7 mouse cellular contexts compared by ENCODE assay signal in the genomic region with DNA sequence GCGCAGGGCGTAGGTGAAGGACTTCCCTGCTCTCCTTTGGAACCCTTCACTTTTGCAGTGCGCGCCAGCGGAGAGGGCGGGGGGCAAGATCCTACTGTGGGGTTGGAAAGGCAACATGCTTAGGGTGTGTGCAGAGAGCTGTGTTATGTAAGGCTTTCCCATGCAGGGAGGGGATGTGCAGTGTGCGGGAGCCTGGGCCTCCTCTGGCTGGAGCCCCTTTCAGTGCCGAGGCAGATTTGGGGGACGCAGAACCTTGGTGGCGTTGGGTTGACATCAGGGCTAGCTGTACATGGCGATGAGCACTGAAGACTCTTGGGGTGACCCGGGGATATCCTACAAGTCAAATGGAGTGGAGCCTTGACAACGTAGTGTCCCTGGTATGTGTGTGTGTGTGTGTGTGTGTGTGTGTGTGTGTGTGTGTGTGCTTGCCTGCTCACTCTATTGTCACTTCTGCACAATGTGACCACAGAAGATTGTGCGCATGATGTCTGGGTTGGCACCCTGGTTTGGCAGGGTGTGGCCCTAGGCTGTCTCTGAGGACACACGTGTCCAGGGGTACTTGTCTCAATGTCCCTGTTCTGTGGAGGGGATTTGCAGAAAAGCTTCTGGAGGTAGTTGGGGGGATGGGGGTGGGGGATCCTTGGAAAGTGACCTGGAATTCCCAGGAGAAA. TPM values are rescaled to one million over a fixed set of nuclear protein-coding genes. Genes with fewer than 3 reads are reported as not detected.
DNase-seq lines count a peak whose midpoint lies in the region; ATAC-seq and TF ChIP-seq lines count a peak whose summit lies in the region.

No protein-coding gene starts in this region.

- peak overlapping the region; percentile 83 for H3K9ac ChIP-seq in CH12.LX (ENCODE audit: insufficient read depth, low read depth)
- no peak overlapping the region for H3K9ac ChIP-seq in forebrain, postnatal 0 days
- 0 out of 2 replicates have a peak overlapping the region, but pooled peaks have one; percentile 1 for H3K9ac ChIP-seq in liver, embryonic 16.5 days (ENCODE audit: low read depth, low read length)

- H3K79me2 ChIP-seq in C2C12 (ENCODE audit: control insufficient read depth, insufficient read depth), result peaks cover 100% of the 10 kb centered on the region
- peaks cover 32% of the 10 kb centered on the region for H3K79me2 ChIP-seq in CH12.LX (replicated peaks; ENCODE audit: control insufficient read depth, extremely low read depth, insufficient read depth, poor library complexity, severe bottlenecking)

- H3K9me3 ChIP-seq in CH12.LX (replicated peaks; ENCODE audit: low read length), result no peaks in the 10 kb centered on the region
- H3K9me3 ChIP-seq in forebrain, postnatal 0 days (ENCODE audit: low read length), result no peaks in the 10 kb centered on the region
- no peaks in the 10 kb centered on the region for H3K9me3 ChIP-seq in liver, embryonic 16.5 days (replicated peaks; ENCODE audit: control insufficient read depth, low read length)

- no peak for TF ChIP-seq POLR2A in CH12.LX (IDR thresholded peaks at IDR 0.05; ENCODE audit: low read depth, low read length)

- dilution Hi-C loops in CH12.LX (cut with MboI; ENCODE audit: extremely low pct_ligation_motif_present, extremely low pct_unique_long_range_greater_than_20kb, low sequenced_read_pairs), result no loop called here

- H3K4me2 ChIP-seq in CH12.LX (ENCODE audit: insufficient read depth, low read depth, poor library complexity, severe bottlenecking), result peak overlapping the region; percentile 45
- peak overlapping the region; percentile 69 for H3K4me2 ChIP-seq in forebrain, postnatal 0 days (ENCODE audit: low read depth)
- peak overlapping the region; percentile 80 for H3K4me2 ChIP-seq in liver, embryonic 16.5 days (ENCODE audit: low read depth, low read length)

- H3K27me3 ChIP-seq in C2C12 (ENCODE audit: control insufficient read depth, insufficient read depth, insufficient read length) (no peaks in the 10 kb centered on the region), CH12.LX (replicated peaks) (peaks cover 14% of the 10 kb centered on the region)
- peaks cover 15% of the 10 kb centered on the region for H3K27me3 ChIP-seq in forebrain, postnatal 0 days (ENCODE audit: insufficient read depth, low read length)
- H3K27me3 ChIP-seq in liver, embryonic 16.5 days (ENCODE audit: control insufficient read depth, insufficient read depth, low read depth, low read length), result peaks cover 35% of the 10 kb centered on the region

- ATAC-seq in forebrain, postnatal 0 days, result peak; percentile 33
- 0 out of 2 replicates have a peak, but pooled peaks have one; percentile 22 for ATAC-seq in liver, embryonic 16.5 days (ENCODE audit: low read depth)

- peak overlapping the region; percentile 73 for H3ac ChIP-seq in C2C12 (ENCODE audit: control insufficient read depth, insufficient read length, low read depth)

- 21% methylated on average over 15 of the region's 15 CpGs for WGBS in forebrain, postnatal 0 days
- WGBS in liver, embryonic 16.5 days (ENCODE audit: insufficient replicate concordance), result 23% methylated on average over 15 of the region's 15 CpGs

- peak overlapping the region; percentile 13; the same call in 1 of the 2 replicates for H3K27ac ChIP-seq in CH12.LX (ENCODE audit: insufficient read depth, low read depth)
- no peak overlapping the region for H3K27ac ChIP-seq in forebrain, postnatal 0 days (ENCODE audit: low read depth, low read length)
- H3K27ac ChIP-seq in liver, embryonic 16.5 days (ENCODE audit: low read length), result 0 out of 2 replicates have a peak overlapping the region, but pooled peaks have one; percentile 21

- H3K4me1 ChIP-seq in CH12.LX (ENCODE audit: control insufficient read depth in 1 of 2, insufficient read depth in 2 of 2), result peaks cover 25 to 76% of the 10 kb centered on the region in 2 experiments
- peaks cover 13% of the 10 kb centered on the region for H3K4me1 ChIP-seq in forebrain, postnatal 0 days (ENCODE audit: insufficient read depth)
- peaks cover 14% of the 10 kb centered on the region for H3K4me1 ChIP-seq in liver, embryonic 16.5 days (ENCODE audit: control insufficient read depth, low read depth, low read length)

- no peak for DNase-seq in CH12.LX (ENCODE audit: extremely low read depth)
- DNase-seq in forebrain, postnatal 0 days, result no peak
- DNase-seq in skeletal muscle tissue, adult 2 months (ENCODE audit: low read depth, low spot score), result peak; percentile 85
- DNase-seq in frontal cortex, postnatal 25 days (ENCODE audit: low spot score in 2 of 2), result no peak
- DNase-seq in cerebellum, adult 8-10 months, result no peak

- TF ChIP-seq EP300 in CH12.LX (IDR thresholded peaks at IDR 0.05; ENCODE audit: low read length), result no peak

- H3K36me3 ChIP-seq in C2C12 (ENCODE audit: control insufficient read depth, insufficient read depth), result peaks cover 37% of the 10 kb centered on the region
- H3K36me3 ChIP-seq in CH12.LX (replicated peaks in 1 of 2; ENCODE audit: control insufficient read depth in 1 of 2, insufficient read depth in 1 of 2, low read length in 1 of 2), result no peaks in the 10 kb centered on the region
- H3K36me3 ChIP-seq in forebrain, postnatal 0 days (ENCODE audit: insufficient read depth), result no peaks in the 10 kb centered on the region
- H3K36me3 ChIP-seq in liver, embryonic 16.5 days (ENCODE audit: control insufficient read depth, insufficient read depth), result no peaks in the 10 kb centered on the region

- no peak for TF ChIP-seq RAD21 in CH12.LX (IDR thresholded peaks at IDR 0.05; ENCODE audit: low read depth, low read length)

- in situ Hi-C loops in CH12.LX (cut with MboI; ENCODE audit: low pct_ligation_motif_present, low pct_unique_long_range_greater_than_20kb, low sequenced_read_pairs), result loop anchor here (5.0 to 10.0 kb wide), 2 partner anchors 64 to 87 kb away; no protein-coding TSS in a partner anchor

- TF ChIP-seq CTCF in C2C12 (IDR thresholded peaks at IDR 0.05; ENCODE audit: control insufficient read depth, insufficient read depth, insufficient read length) (no peak), CH12.LX (conservative IDR thresholded peaks at IDR 0.05 in 1 of 2, IDR thresholded peaks at IDR 0.05 in 1 of 2; ENCODE audit: low read depth in 2 of 2, low read length in 2 of 2) (no peak)
- TF ChIP-seq CTCF in forebrain, postnatal 0 days (IDR thresholded peaks at IDR 0.05; ENCODE audit: low read depth), result no peak

- peak overlapping the region; percentile 99 for H3K4me3 ChIP-seq in C2C12 (ENCODE audit: insufficient read depth, poor library complexity, severe bottlenecking)
- peak overlapping the region in 2 of 3 experiments; percentile 30 to 67 for H3K4me3 ChIP-seq in CH12.LX (replicated peaks in 1 of 3; ENCODE audit: low read depth in 2 of 3, low read length in 2 of 3, poor library complexity in 1 of 3)
- peak overlapping the region; percentile 41 for H3K4me3 ChIP-seq in forebrain, postnatal 0 days (ENCODE audit: low read depth, low read length)
- peak overlapping the region; percentile 61 for H3K4me3 ChIP-seq in liver, embryonic 16.5 days (ENCODE audit: low read depth, low read length)

- peaks cover 63% of the 10 kb centered on the region for H3K79me3 ChIP-seq in C2C12 (ENCODE audit: low read depth)

TF ChIP-seq in C2C12, 6 proteins besides CTCF, POLR2A, EP300 and RAD21:
- no peak for TF ChIP-seq FOSL1 (IDR thresholded peaks at IDR 0.05; ENCODE audit: insufficient read depth, low read length, poor library complexity, severe bottlenecking)
- TF ChIP-seq MYOD1 (IDR thresholded peaks at IDR 0.05; ENCODE audit: control insufficient read depth, insufficient read length, low read depth), result no peak
- TF ChIP-seq CEBPB (IDR thresholded peaks at IDR 0.05; ENCODE audit: low read depth), result no peak
- TF ChIP-seq MAX (IDR thresholded peaks at IDR 0.05), result peak; percentile 58
- TF ChIP-seq USF1 (IDR thresholded peaks at IDR 0.05; ENCODE audit: low read depth), result no peak

TF ChIP-seq in CH12.LX, 34 proteins besides CTCF, POLR2A, EP300 and RAD21:
- TF ChIP-seq MAFK (IDR thresholded peaks at IDR 0.05; ENCODE audit: insufficient replicate concordance, low read length) (no peak), SIN3A (IDR thresholded peaks at IDR 0.05; ENCODE audit: low read length) (peak; percentile 17; the same call in 1 of the 2 replicates), MXI1 (IDR thresholded peaks at IDR 0.05; ENCODE audit: low read depth, low read length) (peak; percentile 42; the same call in 1 of the 2 replicates)
TF ChIP-seq in CH12.LX: peak in this region for 2.

RNA-seq across cellular contexts. Expression of gene Ahnak, which starts 1.5 kb away (rescaled TPM):
- polyA plus RNA-seq in C2C12 (2012; fragmentation: generic; extraction: Trizol) (86.8 TPM), CH12.LX (2012; ENCODE audit: insufficient read length, low read depth) (1.8 and 2.0 TPM in 2 replicates)
- total RNA-seq in CH12.LX (2012; rRNA removed) (15.3 and 21.7 TPM in 2 replicates), CH12.LX (2014; rRNA removed) (1.5 and 1.7 TPM in 2 replicates)
- 11.4 and 17.9 TPM in 2 replicates for total RNA-seq in forebrain, postnatal 0 days (2014; rRNA removed)
- 3.2 and 3.9 TPM in 2 replicates for polyA plus RNA-seq in forebrain, postnatal 0 days (2015; fragmentation: Nextera tagmentation; extraction: Ambion mirVana)
- 3.1 TPM in 2 replicates for polyA plus RNA-seq in liver, embryonic 16.5 days (2015; fragmentation: Nextera tagmentation; extraction: Ambion mirVana)

RNA-seq across cellular contexts. Expression of gene Eef1g, which starts 23.7 kb away (rescaled TPM):
- 1,028 TPM for polyA plus RNA-seq in C2C12 (2012; fragmentation: generic; extraction: Trizol)
- 1,294 and 1,368 TPM in 2 replicates for total RNA-seq in CH12.LX (2012; rRNA removed)
- total RNA-seq in CH12.LX (2014; rRNA removed), result 1,172 and 1,266 TPM in 2 replicates
- polyA plus RNA-seq in CH12.LX (2012; ENCODE audit: insufficient read length, low read depth), result 1,511 and 1,695 TPM in 2 replicates
- total RNA-seq in forebrain, postnatal 0 days (2014; rRNA removed), result 524 and 615 TPM in 2 replicates
- 250 and 269 TPM in 2 replicates for polyA plus RNA-seq in forebrain, postnatal 0 days (2015; fragmentation: Nextera tagmentation; extraction: Ambion mirVana)
- polyA plus RNA-seq in liver, embryonic 16.5 days (2015; fragmentation: Nextera tagmentation; extraction: Ambion mirVana), result 153 and 172 TPM in 2 replicates

RNA-seq across cellular contexts. Expression of gene Tut1, which starts 36.9 kb away (rescaled TPM):
- polyA plus RNA-seq in C2C12 (2012; fragmentation: generic; extraction: Trizol) (24.2 TPM), CH12.LX (2012; ENCODE audit: insufficient read length, low read depth) (52.9 and 54.9 TPM in 2 replicates)
- total RNA-seq in CH12.LX (2012; rRNA removed) (47.7 and 49.1 TPM in 2 replicates), CH12.LX (2014; rRNA removed) (40.4 and 41.8 TPM in 2 replicates)
- total RNA-seq in forebrain, postnatal 0 days (2014; rRNA removed), result 20.8 and 24.5 TPM in 2 replicates
- polyA plus RNA-seq in forebrain, postnatal 0 days (2015; fragmentation: Nextera tagmentation; extraction: Ambion mirVana), result 14.8 and 17.6 TPM in 2 replicates
- 12.6 and 12.9 TPM in 2 replicates for polyA plus RNA-seq in liver, embryonic 16.5 days (2015; fragmentation: Nextera tagmentation; extraction: Ambion mirVana)

RNA-seq across cellular contexts. Expression of gene Mta2, which starts 48.9 kb away (rescaled TPM):
- polyA plus RNA-seq in C2C12 (2012; fragmentation: generic; extraction: Trizol) (109 TPM), CH12.LX (2012; ENCODE audit: insufficient read length, low read depth) (149 and 162 TPM in 2 replicates)
- total RNA-seq in CH12.LX (2012; rRNA removed) (131 and 158 TPM in 2 replicates), CH12.LX (2014; rRNA removed) (115 and 117 TPM in 2 replicates)
- 71.2 and 86.4 TPM in 2 replicates for total RNA-seq in forebrain, postnatal 0 days (2014; rRNA removed)
- 87.8 and 91.3 TPM in 2 replicates for polyA plus RNA-seq in forebrain, postnatal 0 days (2015; fragmentation: Nextera tagmentation; extraction: Ambion mirVana)
- 73.9 and 82.3 TPM in 2 replicates for polyA plus RNA-seq in liver, embryonic 16.5 days (2015; fragmentation: Nextera tagmentation; extraction: Ambion mirVana)

Comparison
In these comparisons a context has a peak if more than half of its experiments do, and no peak if none do; other contexts are left out.
1. H3K4me3 ChIP-seq: peak in every context shown above with its lines; median percentile 99 in C2C12; 61 in liver, embryonic 16.5 days; 48 in CH12.LX; 41 in forebrain, postnatal 0 days.
2. RNA of gene Ahnak, which starts 1.5 kb away (polyA plus RNA-seq): 86.8 TPM in C2C12 (single experiment); 3.2 to 3.9 TPM in forebrain, postnatal 0 days, 3.1 TPM in liver, embryonic 16.5 days and 1.8 to 2.0 TPM in CH12.LX; every median in the first group is over 10 times any median in the second.
3. Peak in every context shown above with its lines, with median percentiles within 50 percentile points of each other: H3K4me2 ChIP-seq.